Mouse (Mus musculus): Measurements from ENCODE around the gene Myo7a. TPM values are rescaled to one million over a fixed set of nuclear protein-coding genes. Genes with fewer than 3 reads are reported as not detected.

Myo7a gene
- polyA plus RNA-seq, 1 experiment from 2014 or later: 12.7 TPM

- Histone ChIP-seq H3K9ac (replicated peaks; ENCODE audit: low read depth, low read length) (no peak overlapping the region), H3K4me2 (replicated peaks; ENCODE audit: low read depth, low read length) (no peak overlapping the region), H3K27ac (ENCODE audit: low read length) (no peak overlapping the region), H3K27me3 (ENCODE audit: control insufficient read depth, insufficient read depth, low read length) (no peaks in the 10 kb centered on the region), H3K9me3 (ENCODE audit: control insufficient read depth, low read depth, low read length) (no peaks in the 10 kb centered on the region), H3K4me3 (ENCODE audit: low read depth, low read length) (no peak overlapping the region), H3K4me1 (ENCODE audit: control insufficient read depth, insufficient read depth, low read length) (no peaks in the 10 kb centered on the region), H3K36me3 (ENCODE audit: control insufficient read depth, insufficient read depth, low read length) (no peaks in the 10 kb centered on the region)
- no peak for ATAC-seq (ENCODE audit: insufficient number of reproducible peaks, insufficient read depth, low FRiP score, low read depth)
- 73% methylated on average over 8 of the region's 8 CpGs for WGBS
Observed at GRCm38 (mm10) chr7:98147766-98148165, 28.4 kb upstream of the Myo7a start.

GRCm38 (mm10) chr7:98146447-98146845, 27.1 kb upstream of the Myo7a start:
- 70% methylated on average over 8 of the region's 8 CpGs for whole genome bisulfite sequencing
- Histone ChIP-seq H3K27me3 (ENCODE audit: control insufficient read depth, insufficient read depth, low read length) (no peaks in the 10 kb centered on the region), H3K9ac (replicated peaks; ENCODE audit: low read depth, low read length) (no peak overlapping the region), H3K4me3 (ENCODE audit: low read depth, low read length) (no peak overlapping the region), H3K9me3 (ENCODE audit: control insufficient read depth, low read depth, low read length) (no peaks in the 10 kb centered on the region), H3K4me2 (replicated peaks; ENCODE audit: low read depth, low read length) (no peak overlapping the region), H3K27ac (ENCODE audit: low read length) (no peak overlapping the region), H3K4me1 (ENCODE audit: control insufficient read depth, insufficient read depth, low read length) (no peaks in the 10 kb centered on the region), H3K36me3 (ENCODE audit: control insufficient read depth, insufficient read depth, low read length) (no peaks in the 10 kb centered on the region)
- ATAC-seq (ENCODE audit: insufficient number of reproducible peaks, insufficient read depth, low FRiP score, low read depth): no peak

- Histone ChIP-seq H3K4me2 (replicated peaks; ENCODE audit: low read depth, low read length) (no peak overlapping the region), H3K4me3 (ENCODE audit: low read depth, low read length) (no peak overlapping the region), H3K9ac (replicated peaks; ENCODE audit: low read depth, low read length) (no peak overlapping the region), H3K27ac (ENCODE audit: low read length) (no peak overlapping the region), H3K36me3 (ENCODE audit: control insufficient read depth, insufficient read depth, low read length) (no peaks in the 10 kb centered on the region), H3K27me3 (ENCODE audit: control insufficient read depth, insufficient read depth, low read length) (no peaks in the 10 kb centered on the region), H3K9me3 (ENCODE audit: control insufficient read depth, low read depth, low read length) (no peaks in the 10 kb centered on the region), H3K4me1 (ENCODE audit: control insufficient read depth, insufficient read depth, low read length) (no peaks in the 10 kb centered on the region)
- no peak for ATAC-seq (ENCODE audit: insufficient number of reproducible peaks, insufficient read depth, low FRiP score, low read depth)
- 81% methylated on average over 12 of the region's 12 CpGs for WGBS
Observed at GRCm38 (mm10) chr7:98145842-98146446, 26.6 kb upstream of the Myo7a start.

DNA sequence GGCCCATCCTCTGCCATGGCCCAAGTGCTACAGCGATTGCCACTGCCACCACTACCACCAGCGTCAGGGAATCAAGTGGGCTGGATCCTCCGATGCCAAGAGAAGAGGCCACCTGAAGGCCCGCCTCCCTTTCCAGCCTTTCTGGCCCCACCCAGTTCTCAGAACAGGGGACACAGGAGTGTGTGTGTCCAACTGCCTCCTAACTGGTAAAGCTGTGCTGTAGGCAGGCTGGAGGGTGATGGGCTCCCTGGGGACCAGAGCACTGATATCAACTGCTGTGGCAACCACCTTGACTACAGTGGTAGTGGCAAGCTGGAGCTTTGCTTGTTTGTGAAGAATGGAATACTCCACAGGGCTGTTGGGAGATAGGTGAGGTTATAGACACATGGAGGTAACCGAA, 26.1 kb upstream of the Myo7a start, which contains the start of gene Omp:
TSS of gene Omp (minus strand) at position 101 of the 400 bp plus-strand sequence.
- Histone ChIP-seq H3K9ac (replicated peaks; ENCODE audit: low read depth, low read length) (no peak within 1 kb of the TSS), H3K36me3 (ENCODE audit: control insufficient read depth, insufficient read depth, low read length) (no peaks in the 10 kb centered on the region), H3K4me2 (replicated peaks; ENCODE audit: low read depth, low read length) (no peak within 1 kb of the TSS), H3K27ac (ENCODE audit: low read length) (no peak within 1 kb of the TSS), H3K4me1 (ENCODE audit: control insufficient read depth, insufficient read depth, low read length) (no peaks in the 10 kb centered on the region), H3K4me3 (ENCODE audit: low read depth, low read length) (no peak within 1 kb of the TSS), H3K27me3 (ENCODE audit: control insufficient read depth, insufficient read depth, low read length) (no peaks in the 10 kb centered on the region), H3K9me3 (ENCODE audit: control insufficient read depth, low read depth, low read length) (no peaks in the 10 kb centered on the region)
- no peak for ATAC-seq (ENCODE audit: insufficient number of reproducible peaks, insufficient read depth, low FRiP score, low read depth)
- 87% methylated on average over 5 of the region's 5 CpGs for WGBS

- Histone ChIP-seq H3K4me2 (replicated peaks; ENCODE audit: low read depth, low read length) (no peak overlapping the region), H3K27me3 (ENCODE audit: control insufficient read depth, insufficient read depth, low read length) (no peaks in the 10 kb centered on the region), H3K36me3 (ENCODE audit: control insufficient read depth, insufficient read depth, low read length) (no peaks in the 10 kb centered on the region), H3K9me3 (ENCODE audit: control insufficient read depth, low read depth, low read length) (no peaks in the 10 kb centered on the region), H3K4me1 (ENCODE audit: control insufficient read depth, insufficient read depth, low read length) (peaks cover 7% of the 10 kb centered on the region; the same call in 1 of the 2 replicates), H3K9ac (replicated peaks; ENCODE audit: low read depth, low read length) (no peak overlapping the region), H3K27ac (ENCODE audit: low read length) (no peak overlapping the region), H3K4me3 (ENCODE audit: low read depth, low read length) (no peak overlapping the region)
- ATAC-seq (ENCODE audit: insufficient number of reproducible peaks, insufficient read depth, low FRiP score, low read depth): no peak
- 78% methylated on average over 3 of the region's 3 CpGs for WGBS
Observed at GRCm38 (mm10) chr7:98142648-98143047, 23.3 kb upstream of the Myo7a start.

DNA sequence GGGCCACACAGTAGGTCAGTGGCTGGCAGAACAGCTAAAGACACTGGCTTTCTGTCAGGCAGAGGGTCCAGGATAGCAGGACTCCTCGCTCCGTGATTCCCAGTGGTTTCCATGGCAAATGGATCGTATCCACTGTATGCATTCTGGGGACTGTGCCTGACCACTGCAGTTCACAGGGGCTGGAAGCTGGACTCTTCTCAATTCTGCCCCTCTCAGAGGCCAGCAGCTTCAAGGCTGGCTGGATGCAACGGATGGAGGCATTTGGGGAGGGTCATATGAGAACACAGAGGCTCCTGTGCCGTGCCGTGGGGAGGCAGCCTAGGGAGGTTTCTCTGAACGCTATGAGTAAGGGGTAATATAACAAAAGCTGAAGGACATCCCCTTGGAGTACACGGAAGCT, 22.9 kb upstream of the Myo7a start:
- no peak overlapping the region for H3K4me2 ChIP-seq (replicated peaks; ENCODE audit: low read depth, low read length)
- no peak overlapping the region for H3K27ac ChIP-seq (ENCODE audit: low read length)
- no peaks in the 10 kb centered on the region for H3K36me3 ChIP-seq (ENCODE audit: control insufficient read depth, insufficient read depth, low read length)
- ATAC-seq (ENCODE audit: insufficient number of reproducible peaks, insufficient read depth, low FRiP score, low read depth): no peak
- H3K4me1 ChIP-seq (ENCODE audit: control insufficient read depth, insufficient read depth, low read length): peaks cover 7% of the 10 kb centered on the region; the same call in 1 of the 2 replicates
- no peaks in the 10 kb centered on the region for H3K9me3 ChIP-seq (ENCODE audit: control insufficient read depth, low read depth, low read length)
- 66% methylated on average over 8 of the region's 8 CpGs for WGBS
- no peak overlapping the region for H3K9ac ChIP-seq (replicated peaks; ENCODE audit: low read depth, low read length)
- H3K27me3 ChIP-seq (ENCODE audit: control insufficient read depth, insufficient read depth, low read length): no peaks in the 10 kb centered on the region
- H3K4me3 ChIP-seq (ENCODE audit: low read depth, low read length): no peak overlapping the region

- no peak overlapping the region for H3K4me2 ChIP-seq (replicated peaks; ENCODE audit: low read depth, low read length)
- no peaks in the 10 kb centered on the region for H3K36me3 ChIP-seq (ENCODE audit: control insufficient read depth, insufficient read depth, low read length)
- no peaks in the 10 kb centered on the region for H3K9me3 ChIP-seq (ENCODE audit: control insufficient read depth, low read depth, low read length)
- H3K4me1 ChIP-seq (ENCODE audit: control insufficient read depth, insufficient read depth, low read length): peaks cover 7% of the 10 kb centered on the region; the same call in 1 of the 2 replicates
- WGBS: 76% methylated on average over 3 of the region's 3 CpGs
- H3K9ac ChIP-seq (replicated peaks; ENCODE audit: low read depth, low read length): no peak overlapping the region
- H3K4me3 ChIP-seq (ENCODE audit: low read depth, low read length): no peak overlapping the region
- H3K27me3 ChIP-seq (ENCODE audit: control insufficient read depth, insufficient read depth, low read length): no peaks in the 10 kb centered on the region
- no peak overlapping the region for H3K27ac ChIP-seq (ENCODE audit: low read length)
- ATAC-seq (ENCODE audit: insufficient number of reproducible peaks, insufficient read depth, low FRiP score, low read depth): no peak
Observed at GRCm38 (mm10) chr7:98141206-98141605, 21.9 kb upstream of the Myo7a start.

DNA sequence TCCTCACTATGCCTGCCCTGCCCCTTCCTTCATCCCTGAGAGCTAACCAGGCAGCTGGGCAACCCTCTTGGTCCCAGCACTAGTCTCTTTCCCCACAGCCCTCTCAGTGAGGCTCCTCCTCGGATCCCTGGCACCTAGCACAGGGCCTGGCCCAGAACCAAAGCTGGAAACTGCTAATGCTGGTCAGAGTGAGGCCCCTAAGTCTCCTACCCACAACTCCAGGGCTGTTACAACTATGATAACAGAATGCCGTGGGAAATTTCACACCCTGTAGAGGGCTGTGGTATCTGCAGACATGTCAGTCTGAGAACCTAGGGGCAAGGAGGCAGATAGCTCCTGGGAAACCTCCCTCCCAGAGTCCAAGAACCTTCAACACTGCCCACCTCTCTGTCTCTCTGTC, 21.3 kb upstream of the Myo7a start:
- Histone ChIP-seq H3K36me3 (ENCODE audit: control insufficient read depth, insufficient read depth, low read length) (no peaks in the 10 kb centered on the region), H3K27ac (ENCODE audit: low read length) (no peak overlapping the region), H3K4me3 (ENCODE audit: low read depth, low read length) (no peak overlapping the region), H3K4me2 (replicated peaks; ENCODE audit: low read depth, low read length) (no peak overlapping the region), H3K27me3 (ENCODE audit: control insufficient read depth, insufficient read depth, low read length) (no peaks in the 10 kb centered on the region), H3K4me1 (ENCODE audit: control insufficient read depth, insufficient read depth, low read length) (peaks cover 7% of the 10 kb centered on the region; the same call in 1 of the 2 replicates), H3K9ac (replicated peaks; ENCODE audit: low read depth, low read length) (no peak overlapping the region), H3K9me3 (ENCODE audit: control insufficient read depth, low read depth, low read length) (no peaks in the 10 kb centered on the region)
- ATAC-seq (ENCODE audit: insufficient number of reproducible peaks, insufficient read depth, low FRiP score, low read depth): no peak
- 36% methylated on average over 2 of the region's 2 CpGs for WGBS

DNA sequence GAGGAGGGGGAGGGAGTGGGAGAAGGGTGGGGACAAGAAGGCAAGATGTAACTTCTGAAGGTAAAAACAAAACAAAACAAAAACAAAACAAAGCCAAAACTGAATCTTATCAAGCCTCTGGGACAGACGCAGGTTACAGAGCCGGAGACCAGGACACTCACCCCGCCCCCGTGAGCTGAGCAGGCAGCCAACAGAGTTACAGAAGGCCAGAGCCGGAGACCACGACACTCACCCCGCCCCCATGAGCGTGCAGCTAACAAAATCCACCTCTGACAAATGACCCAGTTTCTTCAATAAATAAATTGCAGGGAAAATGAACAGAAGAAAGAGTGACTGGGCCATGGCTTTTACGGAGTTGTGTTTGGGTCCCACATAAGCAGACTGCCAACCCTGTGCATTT, 19.9 kb upstream of the Myo7a start:
- Histone ChIP-seq H3K27me3 (ENCODE audit: control insufficient read depth, insufficient read depth, low read length) (no peaks in the 10 kb centered on the region), H3K9ac (replicated peaks; ENCODE audit: low read depth, low read length) (no peak overlapping the region), H3K4me2 (replicated peaks; ENCODE audit: low read depth, low read length) (no peak overlapping the region), H3K9me3 (ENCODE audit: control insufficient read depth, low read depth, low read length) (no peaks in the 10 kb centered on the region), H3K27ac (ENCODE audit: low read length) (no peak overlapping the region), H3K36me3 (ENCODE audit: control insufficient read depth, insufficient read depth, low read length) (no peaks in the 10 kb centered on the region), H3K4me3 (ENCODE audit: low read depth, low read length) (no peak overlapping the region), H3K4me1 (ENCODE audit: control insufficient read depth, insufficient read depth, low read length) (peaks cover 7% of the 10 kb centered on the region; the same call in 1 of the 2 replicates)
- 13% methylated on average over 9 of the region's 9 CpGs for WGBS
- ATAC-seq (ENCODE audit: insufficient number of reproducible peaks, insufficient read depth, low FRiP score, low read depth): no peak
